Mouse (Mus musculus): ENCODE data around the gene Rufy2. TPM values are rescaled to one million over a fixed set of nuclear protein-coding genes. Genes with fewer than 3 reads are reported as not detected.

The Rufy2 gene
- total and polyA plus RNA-seq, 2 experiments from 2014 or later: 9.7 to 11.7 TPM

DNA sequence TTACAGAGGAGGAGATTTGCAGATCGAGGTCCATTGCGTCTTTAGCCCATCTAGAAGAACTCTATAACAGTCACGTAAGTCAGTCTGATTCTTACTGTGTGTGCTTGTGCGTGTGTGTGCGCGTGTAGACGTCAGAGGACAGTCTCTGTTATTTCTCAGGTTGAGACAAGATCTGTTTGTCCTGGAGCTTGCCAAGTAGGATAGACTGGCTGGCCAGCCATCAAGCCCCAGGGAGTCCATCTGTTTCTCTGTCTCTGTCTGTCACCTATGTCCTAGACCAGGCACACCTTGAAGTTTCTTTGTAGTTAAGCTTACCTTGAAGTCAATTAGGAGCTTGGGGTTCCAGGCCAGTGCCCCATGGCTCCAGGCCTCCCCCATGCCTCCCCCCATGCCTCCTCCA is 16.1 kb upstream of the Rufy2 start:
- H3K9me3 ChIP-seq (replicated peaks; ENCODE audit: control insufficient read depth, low read length): no peaks in the 10 kb centered on the region
- no peak overlapping the region for H3K4me3 ChIP-seq (ENCODE audit: low read depth, low read length)
- DNase-seq (ENCODE audit: low spot score) (no peak), ATAC-seq (ENCODE audit: insufficient read depth, low read depth) (no peak)
- H3K36me3 ChIP-seq (replicated peaks; ENCODE audit: control insufficient read depth, insufficient read depth, low read length): peaks cover 76% of the 10 kb centered on the region
- H3K9ac ChIP-seq (replicated peaks; ENCODE audit: low read depth, low read length): no peak overlapping the region
- WGBS: 90% methylated on average over 7 of the region's 7 CpGs
- H3K4me1 ChIP-seq (ENCODE audit: control insufficient read depth, insufficient read depth): no peaks in the 10 kb centered on the region
- H3K4me2 ChIP-seq (ENCODE audit: low read depth, low read length): no peak overlapping the region
- H3K27ac ChIP-seq (ENCODE audit: low read depth): no peak overlapping the region
- TF ChIP-seq CTCF (IDR thresholded peaks at IDR 0.05; ENCODE audit: low read depth) (no peak), EP300 (IDR thresholded peaks at IDR 0.05; ENCODE audit: low read depth) (no peak)
- H3K27me3 ChIP-seq (ENCODE audit: control insufficient read depth, insufficient read depth, low read length): no peaks in the 10 kb centered on the region

GRCm38 (mm10) chr10:62965796-62966195 is 14.2 kb upstream of the Rufy2 start:
- no peak overlapping the region for H3K27ac ChIP-seq (ENCODE audit: low read depth)
- no peak overlapping the region for H3K4me2 ChIP-seq (ENCODE audit: low read depth, low read length)
- TF ChIP-seq CTCF (IDR thresholded peaks at IDR 0.05; ENCODE audit: low read depth): no peak
- TF ChIP-seq EP300 (IDR thresholded peaks at IDR 0.05; ENCODE audit: low read depth): no peak
- ATAC-seq (ENCODE audit: insufficient read depth, low read depth) (no peak), DNase-seq (ENCODE audit: low spot score) (no peak)
- 91% methylated on average over 11 of the region's 11 CpGs for WGBS
- no peak overlapping the region for H3K4me3 ChIP-seq (ENCODE audit: low read depth, low read length)
- peaks cover 72% of the 10 kb centered on the region for H3K36me3 ChIP-seq (replicated peaks; ENCODE audit: control insufficient read depth, insufficient read depth, low read length)
- H3K9me3 ChIP-seq (replicated peaks; ENCODE audit: control insufficient read depth, low read length): no peaks in the 10 kb centered on the region
- no peaks in the 10 kb centered on the region for H3K4me1 ChIP-seq (ENCODE audit: control insufficient read depth, insufficient read depth)
- H3K9ac ChIP-seq (replicated peaks; ENCODE audit: low read depth, low read length): no peak overlapping the region
- H3K27me3 ChIP-seq (ENCODE audit: control insufficient read depth, insufficient read depth, low read length): no peaks in the 10 kb centered on the region

- Histone ChIP-seq H3K27me3 (ENCODE audit: control insufficient read depth, insufficient read depth, low read length) (no peaks in the 10 kb centered on the region), H3K27ac (ENCODE audit: low read depth) (no peak overlapping the region), H3K4me1 (ENCODE audit: control insufficient read depth, insufficient read depth) (no peaks in the 10 kb centered on the region), H3K9me3 (replicated peaks; ENCODE audit: control insufficient read depth, low read length) (no peaks in the 10 kb centered on the region), H3K9ac (replicated peaks; ENCODE audit: low read depth, low read length) (no peak overlapping the region), H3K4me3 (ENCODE audit: low read depth, low read length) (no peak overlapping the region), H3K4me2 (ENCODE audit: low read depth, low read length) (no peak overlapping the region), H3K36me3 (replicated peaks; ENCODE audit: control insufficient read depth, insufficient read depth, low read length) (peaks cover 72% of the 10 kb centered on the region)
- no peak for TF ChIP-seq CTCF (IDR thresholded peaks at IDR 0.05; ENCODE audit: low read depth)
- TF ChIP-seq EP300 (IDR thresholded peaks at IDR 0.05; ENCODE audit: low read depth): no peak
- WGBS: 92% methylated on average over 15 of the region's 15 CpGs
- ATAC-seq (ENCODE audit: insufficient read depth, low read depth) (no peak), DNase-seq (ENCODE audit: low spot score) (no peak)
Measured at GRCm38 (mm10) chr10:62966291-62966690, 13.7 kb upstream of the Rufy2 start.

DNA sequence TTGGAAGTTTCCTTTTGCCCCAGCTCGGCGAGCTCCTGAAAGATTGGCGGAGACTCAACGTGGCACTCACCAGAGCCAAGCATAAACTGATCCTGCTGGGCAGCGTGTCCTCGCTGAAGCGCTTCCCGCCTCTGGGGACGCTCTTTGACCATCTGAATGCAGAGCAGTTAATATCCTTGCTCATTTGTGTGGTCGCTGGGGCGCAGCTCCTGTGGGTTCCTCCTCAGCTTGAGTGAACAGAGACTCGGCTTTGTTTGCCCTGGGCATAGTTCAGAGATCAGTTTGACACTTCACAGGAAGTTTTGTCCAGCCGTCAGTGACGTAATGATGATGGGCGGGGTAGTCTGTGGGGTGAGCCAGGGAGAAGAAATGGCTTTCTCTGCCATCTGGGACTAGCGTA is 8.2 kb upstream of the Rufy2 start:
- H3K36me3 ChIP-seq (replicated peaks; ENCODE audit: control insufficient read depth, insufficient read depth, low read length): peaks cover 45% of the 10 kb centered on the region

GRCm38 (mm10) chr10:62979667-62980038 is 370 bp upstream of the Rufy2 start:
- peaks cover 8% of the 10 kb centered on the region; the same call in 1 of the 2 replicates for H3K4me1 ChIP-seq (ENCODE audit: control insufficient read depth, insufficient read depth)
- H3K27me3 ChIP-seq (ENCODE audit: control insufficient read depth, insufficient read depth, low read length): no peaks in the 10 kb centered on the region
- H3K9ac ChIP-seq (replicated peaks; ENCODE audit: low read depth, low read length): 0 out of 2 replicates have a peak overlapping the region, but pooled peaks have one; percentile 74
- 0 out of 2 replicates have a peak, but pooled peaks cover 7% of the 10 kb centered on the region for H3K36me3 ChIP-seq (replicated peaks; ENCODE audit: control insufficient read depth, insufficient read depth, low read length)
- TF ChIP-seq EP300 (IDR thresholded peaks at IDR 0.05; ENCODE audit: low read depth) (no peak), CTCF (IDR thresholded peaks at IDR 0.05; ENCODE audit: low read depth) (no peak)
- peak overlapping the region; percentile 75 for H3K4me2 ChIP-seq (ENCODE audit: low read depth, low read length)
- 16% methylated on average over 10 of the region's 10 CpGs for WGBS
- no peak for ATAC-seq (ENCODE audit: insufficient read depth, low read depth)
- no peak for DNase-seq (ENCODE audit: low spot score)
- H3K27ac ChIP-seq (ENCODE audit: low read depth): no peak overlapping the region
- peak overlapping the region; percentile 78 for H3K4me3 ChIP-seq (ENCODE audit: low read depth, low read length)
- H3K9me3 ChIP-seq (replicated peaks; ENCODE audit: control insufficient read depth, low read length): no peaks in the 10 kb centered on the region

More for the DNA sequence above, 8.2 kb upstream of the Rufy2 start:
- no peak overlapping the region for H3K4me3 ChIP-seq (ENCODE audit: low read depth, low read length)
- H3K4me1 ChIP-seq (ENCODE audit: control insufficient read depth, insufficient read depth): no peaks in the 10 kb centered on the region
- 80% methylated on average over 16 of the region's 16 CpGs for WGBS
- H3K9me3 ChIP-seq (replicated peaks; ENCODE audit: control insufficient read depth, low read length): no peaks in the 10 kb centered on the region
- no peak overlapping the region for H3K4me2 ChIP-seq (ENCODE audit: low read depth, low read length)
- ATAC-seq (ENCODE audit: insufficient read depth, low read depth): no peak
- DNase-seq (ENCODE audit: low spot score): no peak
- no peaks in the 10 kb centered on the region for H3K27me3 ChIP-seq (ENCODE audit: control insufficient read depth, insufficient read depth, low read length)
- TF ChIP-seq CTCF (IDR thresholded peaks at IDR 0.05; ENCODE audit: low read depth): no peak
- TF ChIP-seq EP300 (IDR thresholded peaks at IDR 0.05; ENCODE audit: low read depth): no peak
- H3K27ac ChIP-seq (ENCODE audit: low read depth): no peak overlapping the region
- no peak overlapping the region for H3K9ac ChIP-seq (replicated peaks; ENCODE audit: low read depth, low read length)

- Histone ChIP-seq H3K4me2 (ENCODE audit: low read depth, low read length) (peak overlapping the region; percentile 5; the same call in 1 of the 2 replicates), H3K27ac (ENCODE audit: low read depth) (peak overlapping the region; percentile 43; the same call in 1 of the 2 replicates), H3K36me3 (replicated peaks; ENCODE audit: control insufficient read depth, insufficient read depth, low read length) (peaks cover 21% of the 10 kb centered on the region; the same call in 1 of the 2 replicates), H3K27me3 (ENCODE audit: control insufficient read depth, insufficient read depth, low read length) (no peaks in the 10 kb centered on the region), H3K4me1 (ENCODE audit: control insufficient read depth, insufficient read depth) (peaks cover 8% of the 10 kb centered on the region; the same call in 1 of the 2 replicates), H3K4me3 (ENCODE audit: low read depth, low read length) (no peak overlapping the region), H3K9me3 (replicated peaks; ENCODE audit: control insufficient read depth, low read length) (no peaks in the 10 kb centered on the region), H3K9ac (replicated peaks; ENCODE audit: low read depth, low read length) (no peak overlapping the region)
- 75% methylated on average over 11 of the region's 11 CpGs for WGBS
- no peak for DNase-seq (ENCODE audit: low spot score)
- ATAC-seq (ENCODE audit: insufficient read depth, low read depth): no peak
- TF ChIP-seq CTCF (IDR thresholded peaks at IDR 0.05; ENCODE audit: low read depth): no peak
- no peak for TF ChIP-seq EP300 (IDR thresholded peaks at IDR 0.05; ENCODE audit: low read depth)
Measured at GRCm38 (mm10) chr10:62984072-62984471, 4.0 kb downstream of the Rufy2 start.
